ENCODE assay signal across 13 mouse cellular contexts in the genomic region with DNA sequence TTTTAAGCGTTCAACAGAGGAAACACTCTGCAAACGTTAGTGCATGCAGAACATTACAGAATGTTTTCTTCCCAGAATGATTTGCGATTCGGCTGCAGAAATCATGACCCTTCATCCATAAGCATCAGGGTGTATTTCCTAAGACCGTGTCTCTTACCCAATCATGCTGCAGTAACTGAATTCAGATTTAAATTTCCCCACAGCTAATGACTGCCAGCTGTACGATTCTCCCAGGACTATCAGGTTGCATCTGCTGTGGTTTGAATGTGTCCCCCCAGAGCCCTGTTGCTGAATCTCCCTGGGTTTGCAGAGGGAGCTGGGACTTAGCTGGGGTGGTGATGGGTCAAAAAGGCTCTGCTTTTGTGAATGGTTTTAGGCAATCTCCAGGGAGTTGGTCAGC. TPM values are rescaled to one million over a fixed set of nuclear protein-coding genes. Genes with fewer than 3 reads are reported as not detected.
DNase-seq lines count a peak whose midpoint lies in the region; ATAC-seq lines count a peak whose summit lies in the region.
"Had no signal": no experiment of that assay in that cellular context is flagged by ENCODE, and none has a peak within 500 bp of the region (broad histone marks: within the 10 kb centered on the region; RNA-seq: fewer than 3 reads in every experiment).

No protein-coding gene starts in this region.

- WGBS in forebrain, embryonic 10.5 days, result 51% methylated on average over 6 of the region's 6 CpGs
- 50% methylated on average over 6 of the region's 6 CpGs for WGBS in forebrain, embryonic 11.5 days
- 22% methylated on average over 6 of the region's 6 CpGs for WGBS in embryonic facial prominence, embryonic 14.5 days
- WGBS in limb, embryonic 12.5 days, result 27% methylated on average over 6 of the region's 6 CpGs
- 49% methylated on average over 6 of the region's 6 CpGs for WGBS in intestine, embryonic 16.5 days

- no peak for ATAC-seq in forebrain, embryonic 11.5 days (replicated peaks; ENCODE audit: low FRiP score)
- ATAC-seq in embryonic facial prominence, embryonic 14.5 days (ENCODE audit: low read depth), result peak; percentile 47
- ATAC-seq in limb, embryonic 12.5 days (ENCODE audit: insufficient number of reproducible peaks, insufficient read depth, low FRiP score, low TSS enrichment, low read depth), result peak; percentile 13; the same call in 1 of the 2 replicates
- no peak for ATAC-seq in cerebellum, adult (ENCODE audit: insufficient number of reproducible peaks, low FRiP score, low TSS enrichment)
- ATAC-seq in intestine, embryonic 16.5 days, result no peak

- H3K27me3 ChIP-seq in forebrain, embryonic 10.5 days (ENCODE audit: poor library complexity, severe bottlenecking), result peaks cover 14% of the 10 kb centered on the region
- no peaks in the 10 kb centered on the region for H3K27me3 ChIP-seq in forebrain, embryonic 11.5 days (ENCODE audit: control insufficient read depth, insufficient read depth, low read length)
- H3K27me3 ChIP-seq in embryonic facial prominence, embryonic 14.5 days (replicated peaks; ENCODE audit: control insufficient read depth, insufficient read depth, low read length), result peaks cover 4% of the 10 kb centered on the region
- peaks cover 9% of the 10 kb centered on the region for H3K27me3 ChIP-seq in limb, embryonic 12.5 days
- no peaks in the 10 kb centered on the region for H3K27me3 ChIP-seq in intestine, embryonic 16.5 days (replicated peaks; ENCODE audit: control insufficient read depth, insufficient read depth, low read length)

- 0 out of 2 replicates have a peak, but pooled peaks cover 3% of the 10 kb centered on the region for H3K36me3 ChIP-seq in forebrain, embryonic 10.5 days (replicated peaks)
- H3K36me3 ChIP-seq in forebrain, embryonic 11.5 days (ENCODE audit: control insufficient read depth, insufficient read depth, low read length), result no peaks in the 10 kb centered on the region
- H3K36me3 ChIP-seq in embryonic facial prominence, embryonic 14.5 days (ENCODE audit: control insufficient read depth, insufficient read depth, low read length), result no peaks in the 10 kb centered on the region
- no peaks in the 10 kb centered on the region for H3K36me3 ChIP-seq in limb, embryonic 12.5 days
- no peaks in the 10 kb centered on the region for H3K36me3 ChIP-seq in intestine, embryonic 16.5 days (ENCODE audit: control insufficient read depth, insufficient read depth, low read length)

- H3K4me1 ChIP-seq in forebrain, embryonic 10.5 days, result peaks cover 29% of the 10 kb centered on the region
- no peaks in the 10 kb centered on the region for H3K4me1 ChIP-seq in forebrain, embryonic 11.5 days (replicated peaks; ENCODE audit: control insufficient read depth, insufficient read depth, low read length)
- peaks cover 24% of the 10 kb centered on the region for H3K4me1 ChIP-seq in embryonic facial prominence, embryonic 14.5 days (ENCODE audit: control insufficient read depth, insufficient read depth, low read length)
- H3K4me1 ChIP-seq in limb, embryonic 12.5 days (replicated peaks), result peaks cover 17% of the 10 kb centered on the region
- H3K4me1 ChIP-seq in intestine, embryonic 16.5 days (ENCODE audit: control insufficient read depth, insufficient read depth, low read length), result peaks cover 8% of the 10 kb centered on the region; the same call in 1 of the 2 replicates

- no peak overlapping the region for H3K4me2 ChIP-seq in forebrain, embryonic 11.5 days (ENCODE audit: low read depth, low read length, severe bottlenecking)
- peak overlapping the region; percentile 35 for H3K4me2 ChIP-seq in embryonic facial prominence, embryonic 14.5 days (ENCODE audit: low read depth, low read length)
- no peak overlapping the region; the same call in 1 of the 2 replicates for H3K4me2 ChIP-seq in limb, embryonic 12.5 days
- H3K4me2 ChIP-seq in intestine, embryonic 16.5 days (ENCODE audit: low read depth, low read length), result no peak overlapping the region

- H3K27ac ChIP-seq in forebrain, embryonic 10.5 days, result no peak overlapping the region
- H3K27ac ChIP-seq in forebrain, embryonic 11.5 days (ENCODE audit: low read depth, low read length), result no peak overlapping the region
- H3K27ac ChIP-seq in embryonic facial prominence, embryonic 14.5 days (replicated peaks; ENCODE audit: low read depth, low read length), result peak overlapping the region; percentile 46; the same call in 1 of the 2 replicates
- 0 out of 2 replicates have a peak overlapping the region, but pooled peaks have one; percentile 4 for H3K27ac ChIP-seq in limb, embryonic 12.5 days
- H3K27ac ChIP-seq in intestine, embryonic 16.5 days (ENCODE audit: low read length), result no peak overlapping the region
- H3K27ac ChIP-seq: heart, adult 2 months had no signal

- H3K9me3 ChIP-seq in forebrain, embryonic 10.5 days, result no peaks in the 10 kb centered on the region
- no peaks in the 10 kb centered on the region for H3K9me3 ChIP-seq in forebrain, embryonic 11.5 days (ENCODE audit: control insufficient read depth, low read length)
- H3K9me3 ChIP-seq in embryonic facial prominence, embryonic 14.5 days (ENCODE audit: control insufficient read depth, low read length), result peaks cover 8% of the 10 kb centered on the region; the same call in 1 of the 2 replicates
- peaks cover 8% of the 10 kb centered on the region; the same call in 1 of the 2 replicates for H3K9me3 ChIP-seq in limb, embryonic 12.5 days
- no peaks in the 10 kb centered on the region for H3K9me3 ChIP-seq in intestine, embryonic 16.5 days (ENCODE audit: control insufficient read depth, low read length)

- peak; percentile 52 for DNase-seq in forebrain, embryonic 10.5 days (ENCODE audit: extremely low spot score, low spot score)
- DNase-seq in forebrain, embryonic 11.5 days (ENCODE audit: low spot score), result no peak
- DNase-seq in 416B (ENCODE audit: low read depth), result peak; percentile 61
- peak; percentile 83 for DNase-seq in embryonic facial prominence, embryonic 14.5 days (ENCODE audit: low spot score)
- no peak for DNase-seq in adrenal gland, adult 2 months
- DNase-seq: B cell, adult 2 months; heart, adult 2 months; layer of hippocampus, postnatal 36 days; lung, adult 2 months had no signal

- H3K4me3 ChIP-seq in forebrain, embryonic 10.5 days, result no peak overlapping the region
- no peak overlapping the region for H3K4me3 ChIP-seq in forebrain, embryonic 11.5 days (ENCODE audit: low read depth, low read length)
- no peak overlapping the region for H3K4me3 ChIP-seq in embryonic facial prominence, embryonic 14.5 days (ENCODE audit: low read depth, low read length)
- H3K4me3 ChIP-seq in limb, embryonic 12.5 days (replicated peaks), result no peak overlapping the region
- no peak overlapping the region for H3K4me3 ChIP-seq in intestine, embryonic 16.5 days (ENCODE audit: low read length)
- H3K4me3 ChIP-seq: heart, adult 2 months had no signal

- H3K9ac ChIP-seq in forebrain, embryonic 11.5 days (ENCODE audit: low read length), result no peak overlapping the region
- no peak overlapping the region for H3K9ac ChIP-seq in embryonic facial prominence, embryonic 14.5 days (ENCODE audit: low read depth, low read length)
- H3K9ac ChIP-seq in limb, embryonic 12.5 days (replicated peaks), result no peak overlapping the region
- H3K9ac ChIP-seq in intestine, embryonic 16.5 days (ENCODE audit: low read depth, low read length), result no peak overlapping the region

RNA-seq across cellular contexts. Expression of a gene that starts 5.4 kb away (rescaled TPM):
- polyA plus RNA-seq in forebrain, embryonic 10.5 days (2016; fragmentation: Nextera tagmentation; extraction: Ambion mirVana), result 14.4 and 15.5 TPM in 2 replicates
- 13.8 TPM in 2 replicates for polyA plus RNA-seq in forebrain, embryonic 11.5 days (2014; fragmentation: Nextera tagmentation; extraction: Ambion mirVana)
- polyA plus RNA-seq in embryonic facial prominence, embryonic 14.5 days (2014; fragmentation: Nextera tagmentation; extraction: Ambion mirVana), result 6.8 and 8.2 TPM in 2 replicates
- polyA plus RNA-seq in limb, embryonic 12.5 days (2016; fragmentation: Nextera tagmentation; extraction: Ambion mirVana), result 11.5 and 11.9 TPM in 2 replicates
- 7.2 and 7.4 TPM in 2 replicates for polyA plus RNA-seq in intestine, embryonic 16.5 days (2015; fragmentation: Nextera tagmentation; extraction: Ambion mirVana)
- 10 to 100 TPM; 15.0 to 16.6 TPM for total RNA-seq in adrenal gland, adult 2 months (2021)
- 10.3 and 10.4 TPM in 2 replicates for polyA plus RNA-seq in adrenal gland, adult 2 months (2012; rRNA removed)

RNA-seq across cellular contexts. Expression of a gene that starts 20.3 kb away (rescaled TPM):
- 4.6 and 5.8 TPM in 2 replicates for polyA plus RNA-seq in forebrain, embryonic 10.5 days (2016; fragmentation: Nextera tagmentation; extraction: Ambion mirVana)
- 5.4 and 5.7 TPM in 2 replicates for polyA plus RNA-seq in forebrain, embryonic 11.5 days (2014; fragmentation: Nextera tagmentation; extraction: Ambion mirVana)
- 4.9 and 6.9 TPM in 2 replicates for polyA plus RNA-seq in embryonic facial prominence, embryonic 14.5 days (2014; fragmentation: Nextera tagmentation; extraction: Ambion mirVana)
- polyA plus RNA-seq in limb, embryonic 12.5 days (2016; fragmentation: Nextera tagmentation; extraction: Ambion mirVana), result 3.7 and 4.3 TPM in 2 replicates
- 4.5 and 4.6 TPM in 2 replicates for polyA plus RNA-seq in intestine, embryonic 16.5 days (2015; fragmentation: Nextera tagmentation; extraction: Ambion mirVana)
- 1 to 10 TPM; 4.1 to 7.5 TPM for total RNA-seq in adrenal gland, adult 2 months (2021)
- 2.4 and 3.0 TPM in 2 replicates for polyA plus RNA-seq in adrenal gland, adult 2 months (2012; rRNA removed)
- total RNA-seq: layer of hippocampus, postnatal 36 days; neutrophil, adult 5-6 weeks had no signal

Comparison
In these comparisons a context has a peak if more than half of its experiments do, and no peak if none do; other contexts are left out.
1. DNase-seq: peak in forebrain, embryonic 10.5 days (single experiment), 416B (single experiment) and embryonic facial prominence, embryonic 14.5 days (single experiment); none in forebrain, embryonic 11.5 days (single experiment) and adrenal gland, adult 2 months (single experiment).
2. H3K27ac ChIP-seq: peak in embryonic facial prominence, embryonic 14.5 days (single experiment) and limb, embryonic 12.5 days (single experiment); none in forebrain, embryonic 10.5 days (single experiment), forebrain, embryonic 11.5 days (single experiment) and intestine, embryonic 16.5 days (single experiment).
3. ATAC-seq: peak in embryonic facial prominence, embryonic 14.5 days (single experiment) and limb, embryonic 12.5 days (single experiment); none in forebrain, embryonic 11.5 days (single experiment), cerebellum, adult (single experiment) and intestine, embryonic 16.5 days (single experiment).